Mouse (Mus musculus): ENCODE data around the gene Pappa. TPM values are rescaled to one million over a fixed set of nuclear protein-coding genes. Genes with fewer than 3 reads are reported as not detected.

Pappa gene
- total and polyA plus RNA-seq, 2 experiments from 2014 or later, result 0.27 to 1.7 TPM

GRCm38 (mm10) chr4:65135109-65135508 is 11.1 kb downstream of the Pappa start:
- Histone ChIP-seq H3K9me3 (ENCODE audit: low read length) (no peaks in the 10 kb centered on the region), H3K27me3 (ENCODE audit: insufficient read depth, low read length) (no peaks in the 10 kb centered on the region; the same call in 1 of the 2 replicates), H3K4me1 (ENCODE audit: insufficient read depth) (no peaks in the 10 kb centered on the region), H3K36me3 (ENCODE audit: insufficient read depth) (no peaks in the 10 kb centered on the region), H3K4me3 (ENCODE audit: low read depth, low read length) (no peak overlapping the region), H3K9ac (no peak overlapping the region), H3K27ac (ENCODE audit: low read depth, low read length) (no peak overlapping the region), H3K4me2 (ENCODE audit: low read depth) (no peak overlapping the region)
- TF ChIP-seq CTCF (IDR thresholded peaks at IDR 0.05; ENCODE audit: low read depth), result no peak
- DNase-seq (no peak), ATAC-seq (no peak)
- 76% methylated on average over 5 of the region's 5 CpGs for WGBS

- TF ChIP-seq CTCF (IDR thresholded peaks at IDR 0.05; ENCODE audit: low read depth), result no peak
- Histone ChIP-seq H3K4me3 (ENCODE audit: low read depth, low read length) (no peak overlapping the region), H3K27ac (ENCODE audit: low read depth, low read length) (no peak overlapping the region), H3K9me3 (ENCODE audit: low read length) (no peaks in the 10 kb centered on the region), H3K4me1 (ENCODE audit: insufficient read depth) (no peaks in the 10 kb centered on the region), H3K36me3 (ENCODE audit: insufficient read depth) (no peaks in the 10 kb centered on the region), H3K27me3 (ENCODE audit: insufficient read depth, low read length) (no peaks in the 10 kb centered on the region), H3K9ac (no peak overlapping the region), H3K4me2 (ENCODE audit: low read depth) (no peak overlapping the region)
- ATAC-seq (no peak), DNase-seq (no peak)
- 56% methylated on average over 3 of the region's 3 CpGs for WGBS
Observed at GRCm38 (mm10) chr4:65136541-65136940, 12.6 kb downstream of the Pappa start.

- DNase-seq, result no peak
Observed at GRCm38 (mm10) chr4:65146936-65147335, 23.0 kb downstream of the Pappa start.

GRCm38 (mm10) chr4:65153601-65154000 is 29.6 kb downstream of the Pappa start:
- H3K9ac ChIP-seq, result no peak overlapping the region
- ATAC-seq (no peak), DNase-seq (no peak)
- H3K9me3 ChIP-seq (ENCODE audit: low read length), result no peaks in the 10 kb centered on the region
- H3K36me3 ChIP-seq (ENCODE audit: insufficient read depth), result no peaks in the 10 kb centered on the region
- no peaks in the 10 kb centered on the region for H3K27me3 ChIP-seq (ENCODE audit: insufficient read depth, low read length)
- H3K4me3 ChIP-seq (ENCODE audit: low read depth, low read length), result no peak overlapping the region
- no peak overlapping the region for H3K27ac ChIP-seq (ENCODE audit: low read depth, low read length)
- TF ChIP-seq CTCF (IDR thresholded peaks at IDR 0.05; ENCODE audit: low read depth), result no peak
- WGBS, result 83% methylated on average over 2 of the region's 2 CpGs
- no peak overlapping the region for H3K4me2 ChIP-seq (ENCODE audit: low read depth)
- no peaks in the 10 kb centered on the region for H3K4me1 ChIP-seq (ENCODE audit: insufficient read depth)

More at GRCm38 (mm10) chr4:65146936-65147335, 23.0 kb downstream of the Pappa start:
- Histone ChIP-seq H3K9ac (no peak overlapping the region), H3K9me3 (ENCODE audit: low read length) (no peaks in the 10 kb centered on the region), H3K4me1 (ENCODE audit: insufficient read depth) (no peaks in the 10 kb centered on the region), H3K27ac (ENCODE audit: low read depth, low read length) (no peak overlapping the region), H3K36me3 (ENCODE audit: insufficient read depth) (no peaks in the 10 kb centered on the region), H3K4me2 (ENCODE audit: low read depth) (no peak overlapping the region), H3K4me3 (ENCODE audit: low read depth, low read length) (no peak overlapping the region), H3K27me3 (ENCODE audit: insufficient read depth, low read length) (no peaks in the 10 kb centered on the region)
- no peak for ATAC-seq
- TF ChIP-seq CTCF (IDR thresholded peaks at IDR 0.05; ENCODE audit: low read depth), result no peak
- 76% methylated on average over 1 of the region's 1 CpGs for WGBS

GRCm38 (mm10) chr4:65156231-65156630 is 32.3 kb downstream of the Pappa start:
- H3K4me3 ChIP-seq (ENCODE audit: low read depth, low read length), result no peak overlapping the region

GRCm38 (mm10) chr4:65158651-65159050 is 34.7 kb downstream of the Pappa start:
- H3K9ac ChIP-seq, result no peak overlapping the region
- DNase-seq (no peak), ATAC-seq (no peak)
- 89% methylated on average over 3 of the region's 3 CpGs for WGBS
- H3K4me1 ChIP-seq (ENCODE audit: insufficient read depth), result no peaks in the 10 kb centered on the region
- no peaks in the 10 kb centered on the region for H3K9me3 ChIP-seq (ENCODE audit: low read length)
- no peak overlapping the region for H3K4me3 ChIP-seq (ENCODE audit: low read depth, low read length)
- no peak for TF ChIP-seq CTCF (IDR thresholded peaks at IDR 0.05; ENCODE audit: low read depth)
- no peaks in the 10 kb centered on the region for H3K36me3 ChIP-seq (ENCODE audit: insufficient read depth)
- no peaks in the 10 kb centered on the region for H3K27me3 ChIP-seq (ENCODE audit: insufficient read depth, low read length)
- H3K27ac ChIP-seq (ENCODE audit: low read depth, low read length), result no peak overlapping the region
- H3K4me2 ChIP-seq (ENCODE audit: low read depth), result no peak overlapping the region

More at GRCm38 (mm10) chr4:65156231-65156630, 32.3 kb downstream of the Pappa start:
- Histone ChIP-seq H3K9ac (no peak overlapping the region), H3K36me3 (ENCODE audit: insufficient read depth) (no peaks in the 10 kb centered on the region), H3K27me3 (ENCODE audit: insufficient read depth, low read length) (no peaks in the 10 kb centered on the region), H3K27ac (ENCODE audit: low read depth, low read length) (no peak overlapping the region), H3K4me2 (ENCODE audit: low read depth) (no peak overlapping the region), H3K9me3 (ENCODE audit: low read length) (no peaks in the 10 kb centered on the region), H3K4me1 (ENCODE audit: insufficient read depth) (no peaks in the 10 kb centered on the region)
- no peak for TF ChIP-seq CTCF (IDR thresholded peaks at IDR 0.05; ENCODE audit: low read depth)
- WGBS, result 98% methylated on average over 10 of the region's 10 CpGs
- ATAC-seq (no peak), DNase-seq (no peak)

- ATAC-seq (no peak), DNase-seq (no peak)
- H3K4me3 ChIP-seq (ENCODE audit: low read depth, low read length), result no peak overlapping the region
- no peaks in the 10 kb centered on the region for H3K27me3 ChIP-seq (ENCODE audit: insufficient read depth, low read length)
- no peaks in the 10 kb centered on the region for H3K36me3 ChIP-seq (ENCODE audit: insufficient read depth)
- no peak overlapping the region for H3K9ac ChIP-seq
- TF ChIP-seq CTCF (IDR thresholded peaks at IDR 0.05; ENCODE audit: low read depth), result no peak
- H3K4me1 ChIP-seq (ENCODE audit: insufficient read depth), result no peaks in the 10 kb centered on the region
- no peak overlapping the region for H3K4me2 ChIP-seq (ENCODE audit: low read depth)
- WGBS, result 53% methylated on average over 5 of the region's 5 CpGs
- H3K27ac ChIP-seq (ENCODE audit: low read depth, low read length), result no peak overlapping the region
- no peaks in the 10 kb centered on the region for H3K9me3 ChIP-seq (ENCODE audit: low read length)
Observed at GRCm38 (mm10) chr4:65159481-65159880, 35.5 kb downstream of the Pappa start.
